Mouse (Mus musculus): ENCODE results near the gene Adamts9. TPM values are rescaled to one million over a fixed set of nuclear protein-coding genes. Genes with fewer than 3 reads are reported as not detected.

Gene Adamts9
- polyA plus RNA-seq, 1 experiment from 2014 or later, result 6.4 TPM

- H3K36me3 ChIP-seq, result 0 out of 2 replicates have a peak, but pooled peaks cover 3% of the 10 kb centered on the region
- H3K4me3 ChIP-seq, result no peak overlapping the region
- H3K27ac ChIP-seq (ENCODE audit: poor library complexity, severe bottlenecking), result no peak overlapping the region
- 64% methylated on average over 3 of the region's 3 CpGs for WGBS
- ATAC-seq (ENCODE audit: insufficient number of reproducible peaks, low FRiP score), result no peak
- no peak overlapping the region for H3K9ac ChIP-seq
- no peaks in the 10 kb centered on the region; the same call in 1 of the 2 replicates for H3K9me3 ChIP-seq (replicated peaks)
- no peaks in the 10 kb centered on the region for H3K27me3 ChIP-seq (replicated peaks)
- H3K4me2 ChIP-seq, result no peak overlapping the region
- H3K4me1 ChIP-seq (replicated peaks), result no peaks in the 10 kb centered on the region
Observed at GRCm38 (mm10) chr6:92962966-92963365, 19.7 kb upstream of the Adamts9 start.

- H3K27me3 ChIP-seq (replicated peaks), result no peaks in the 10 kb centered on the region
- 0 out of 2 replicates have a peak, but pooled peaks cover 3% of the 10 kb centered on the region for H3K36me3 ChIP-seq
- no peak overlapping the region for H3K4me3 ChIP-seq
- no peaks in the 10 kb centered on the region; the same call in 1 of the 2 replicates for H3K9me3 ChIP-seq (replicated peaks)
- H3K4me1 ChIP-seq (replicated peaks), result no peaks in the 10 kb centered on the region
- no peak overlapping the region for H3K27ac ChIP-seq (ENCODE audit: poor library complexity, severe bottlenecking)
- H3K4me2 ChIP-seq, result no peak overlapping the region
- ATAC-seq (ENCODE audit: insufficient number of reproducible peaks, low FRiP score), result no peak
- WGBS, result 81% methylated on average over 6 of the region's 6 CpGs
- H3K9ac ChIP-seq, result no peak overlapping the region
Observed at GRCm38 (mm10) chr6:92960997-92961396, 17.7 kb upstream of the Adamts9 start.

GRCm38 (mm10) chr6:92959416-92959815 is 16.1 kb upstream of the Adamts9 start:
- ATAC-seq (ENCODE audit: insufficient number of reproducible peaks, low FRiP score), result no peak
- Histone ChIP-seq H3K4me2 (no peak overlapping the region), H3K27me3 (replicated peaks) (no peaks in the 10 kb centered on the region), H3K36me3 (no peaks in the 10 kb centered on the region), H3K4me3 (no peak overlapping the region), H3K9me3 (replicated peaks) (no peaks in the 10 kb centered on the region), H3K9ac (no peak overlapping the region), H3K27ac (ENCODE audit: poor library complexity, severe bottlenecking) (no peak overlapping the region), H3K4me1 (replicated peaks) (no peaks in the 10 kb centered on the region)
- WGBS, result 80% methylated on average over 2 of the region's 2 CpGs

- Histone ChIP-seq H3K4me2 (no peak overlapping the region), H3K4me3 (no peak overlapping the region), H3K36me3 (no peaks in the 10 kb centered on the region), H3K9ac (no peak overlapping the region), H3K27ac (ENCODE audit: poor library complexity, severe bottlenecking) (no peak overlapping the region), H3K27me3 (replicated peaks) (no peaks in the 10 kb centered on the region), H3K9me3 (replicated peaks) (peaks cover 12% of the 10 kb centered on the region), H3K4me1 (replicated peaks) (peaks cover 7% of the 10 kb centered on the region; the same call in 1 of the 2 replicates)
- 85% methylated on average over 6 of the region's 6 CpGs for WGBS
- no peak for ATAC-seq (ENCODE audit: insufficient number of reproducible peaks, low FRiP score)
Observed at GRCm38 (mm10) chr6:92947337-92948042, 4.2 kb upstream of the Adamts9 start.

GRCm38 (mm10) chr6:92944711-92945110 is 1.4 kb upstream of the Adamts9 start:
- H3K27me3 ChIP-seq (replicated peaks), result no peaks in the 10 kb centered on the region
- no peak overlapping the region for H3K9ac ChIP-seq
- peaks cover 14% of the 10 kb centered on the region for H3K4me1 ChIP-seq (replicated peaks)
- H3K4me3 ChIP-seq, result no peak overlapping the region
- no peak for ATAC-seq (ENCODE audit: insufficient number of reproducible peaks, low FRiP score)
- no peak overlapping the region for H3K4me2 ChIP-seq
- no peaks in the 10 kb centered on the region for H3K36me3 ChIP-seq
- 53% methylated on average over 7 of the region's 7 CpGs for WGBS
- no peak overlapping the region for H3K27ac ChIP-seq (ENCODE audit: poor library complexity, severe bottlenecking)
- peaks cover 11% of the 10 kb centered on the region for H3K9me3 ChIP-seq (replicated peaks)

GRCm38 (mm10) chr6:92944048-92944685 is 875 bp upstream of the Adamts9 start:
- Histone ChIP-seq H3K4me3 (peak overlapping the region; percentile 76), H3K4me2 (peak overlapping the region; percentile 95), H3K4me1 (replicated peaks) (peaks cover 18% of the 10 kb centered on the region), H3K9ac (peak overlapping the region; percentile 86), H3K9me3 (replicated peaks) (peaks cover 8% of the 10 kb centered on the region), H3K36me3 (no peaks in the 10 kb centered on the region), H3K27ac (ENCODE audit: poor library complexity, severe bottlenecking) (peak overlapping the region; percentile 96; the same call in 1 of the 2 replicates), H3K27me3 (replicated peaks) (no peaks in the 10 kb centered on the region)
- no peak for ATAC-seq (ENCODE audit: insufficient number of reproducible peaks, low FRiP score)
- WGBS, result 2% methylated on average over 14 of the region's 14 CpGs

GRCm38 (mm10) chr6:92941756-92942420 is 1.4 kb downstream of the Adamts9 start:
- no peak for ATAC-seq (ENCODE audit: insufficient number of reproducible peaks, low FRiP score)
- H3K27ac ChIP-seq (ENCODE audit: poor library complexity, severe bottlenecking), result peak overlapping the region; percentile 96
- under 1% methylated on average over 30 of the region's 30 CpGs for WGBS

GRCm38 (mm10) chr6:92941281-92941731 is 2.0 kb downstream of the Adamts9 start:
- Histone ChIP-seq H3K4me2 (peak overlapping the region; percentile 95), H3K4me3 (peak overlapping the region; percentile 76), H3K27ac (ENCODE audit: poor library complexity, severe bottlenecking) (peak overlapping the region; percentile 96), H3K27me3 (replicated peaks) (no peaks in the 10 kb centered on the region), H3K9me3 (replicated peaks) (no peaks in the 10 kb centered on the region), H3K9ac (peak overlapping the region; percentile 86), H3K4me1 (replicated peaks) (peaks cover 18% of the 10 kb centered on the region), H3K36me3 (peaks cover 9% of the 10 kb centered on the region)
- WGBS, result under 1% methylated on average over 21 of the region's 21 CpGs
- ATAC-seq (ENCODE audit: insufficient number of reproducible peaks, low FRiP score), result peak; percentile 82

More at GRCm38 (mm10) chr6:92941756-92942420, 1.4 kb downstream of the Adamts9 start:
- Histone ChIP-seq H3K9ac (peak overlapping the region; percentile 86), H3K36me3 (peaks cover 3% of the 10 kb centered on the region), H3K4me1 (replicated peaks) (peaks cover 18% of the 10 kb centered on the region), H3K27me3 (replicated peaks) (no peaks in the 10 kb centered on the region), H3K4me3 (peak overlapping the region; percentile 76), H3K4me2 (peak overlapping the region; percentile 95), H3K9me3 (replicated peaks) (no peaks in the 10 kb centered on the region)

- WGBS, result 2% methylated on average over 37 of the region's 37 CpGs
- Histone ChIP-seq H3K9ac (peak overlapping the region; percentile 78), H3K27ac (ENCODE audit: poor library complexity, severe bottlenecking) (peak overlapping the region; percentile 96), H3K4me3 (peak overlapping the region; percentile 76), H3K36me3 (peaks cover 15% of the 10 kb centered on the region), H3K4me2 (peak overlapping the region; percentile 95), H3K9me3 (replicated peaks) (no peaks in the 10 kb centered on the region), H3K4me1 (replicated peaks) (peaks cover 18% of the 10 kb centered on the region), H3K27me3 (replicated peaks) (no peaks in the 10 kb centered on the region)
- no peak for ATAC-seq (ENCODE audit: insufficient number of reproducible peaks, low FRiP score)
Observed at GRCm38 (mm10) chr6:92940191-92941131, 2.8 kb downstream of the Adamts9 start.

- peaks cover 33% of the 10 kb centered on the region for H3K36me3 ChIP-seq
- H3K27ac ChIP-seq (ENCODE audit: poor library complexity, severe bottlenecking), result no peak overlapping the region
- ATAC-seq (ENCODE audit: insufficient number of reproducible peaks, low FRiP score), result no peak
- no peak overlapping the region for H3K9ac ChIP-seq
- no peak overlapping the region for H3K4me2 ChIP-seq
- H3K4me1 ChIP-seq (replicated peaks), result peaks cover 25% of the 10 kb centered on the region
- WGBS, result 79% methylated on average over 5 of the region's 5 CpGs
- no peaks in the 10 kb centered on the region for H3K9me3 ChIP-seq (replicated peaks)
- no peak overlapping the region for H3K4me3 ChIP-seq
- no peaks in the 10 kb centered on the region for H3K27me3 ChIP-seq (replicated peaks)
Observed at GRCm38 (mm10) chr6:92928261-92928660, 15.0 kb downstream of the Adamts9 start.

Measured in heart, embryonic 12.5 days (tissue).